Mouse (Mus musculus): Measurements from ENCODE around the gene Sorl1. TPM values are rescaled to one million over a fixed set of nuclear protein-coding genes. Genes with fewer than 3 reads are reported as not detected.

Gene Sorl1
- 40.8 TPM for polyA plus RNA-seq (2014; fragmentation: Illumina TruSeq; extraction: RNeasy Lipid Tissue Mini Kit (QIAGEN cat#74804); ENCODE audit: low read depth, low replicate concordance)

DNA sequence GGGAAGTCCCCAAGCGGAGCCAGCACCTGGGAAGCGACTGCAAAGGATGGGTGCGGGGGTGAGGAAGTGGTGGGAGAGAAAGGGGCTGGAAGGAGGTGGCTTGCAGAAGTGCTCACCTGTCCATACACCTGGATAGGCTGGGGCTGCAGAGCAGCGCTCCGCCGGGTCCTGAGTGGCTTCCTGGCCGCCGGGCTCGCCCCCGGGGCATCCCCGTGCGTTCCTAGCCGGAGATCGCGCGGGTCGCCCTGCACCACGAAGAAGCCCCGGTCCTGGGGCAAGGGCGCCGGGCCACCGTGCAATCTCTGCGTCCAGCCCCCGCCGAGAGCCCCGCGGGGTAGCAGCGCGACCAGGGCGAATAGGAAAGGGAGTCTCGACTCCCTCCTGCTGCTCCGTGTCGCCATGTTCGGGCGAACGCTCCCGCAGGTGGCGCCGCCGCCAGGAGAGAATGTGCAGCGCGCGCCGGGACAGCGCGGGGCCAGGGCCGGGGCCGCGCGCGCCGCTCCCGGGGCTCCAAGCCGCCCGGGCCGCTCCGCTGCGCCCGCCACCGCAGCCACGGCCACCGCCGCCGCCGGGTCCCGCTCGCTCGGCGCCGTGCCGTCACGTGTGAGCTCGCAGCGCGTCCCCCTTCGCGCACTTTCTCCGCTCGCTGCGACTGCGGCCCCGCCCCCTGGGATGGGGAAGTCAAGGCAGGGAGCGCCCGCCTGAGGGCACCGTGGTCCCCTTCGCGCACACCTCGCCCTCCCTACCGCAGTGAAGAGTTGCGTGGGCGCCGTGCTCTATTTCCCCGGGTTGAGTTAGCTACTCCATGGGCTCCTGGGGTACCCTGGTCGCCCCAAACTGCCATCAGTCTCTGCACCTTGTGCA, at the start of gene Sorl1:
Gene Sorl1 (minus strand): TSS at position 585 of the 864 bp plus-strand sequence.

Other genes starting within 250 kb of the Sorl1 start
- 60.4 TPM for gene Sc5d, start 140.0 kb upstream of the Sorl1 start, polyA plus RNA-seq (2014; fragmentation: Illumina TruSeq; extraction: RNeasy Lipid Tissue Mini Kit (QIAGEN cat#74804); ENCODE audit: low read depth, low replicate concordance)

Data from kidney, adult 10 weeks (tissue).